Mouse (Mus musculus) spleen, postnatal 10 days (tissue): ENCODE data around the gene Cnn2.
A peak's percentile ranks its signal among the peaks of the same experiment; 100 is the strongest.
"Not testable (repeated sequence)": the region's sequence is repeated elsewhere in the genome, so short reads cannot be mapped to it uniquely, and the experiment has no call there.

ENCODE experiments used
- DNase-seq, 2 experiments: peaks; one replicate each; pipeline ENCODE4 v3.0.0; 2021 to 2022; ENCODE audit warnings: low spot score in 2 of 2

Cnn2 gene

GRCm38 (mm10) chr10:80036832-80037231 lies 48.4 kb downstream of the Cnn2 start:
- DNase-seq: no peak

GRCm38 (mm10) chr10:80039559-80039979 lies 51.2 kb downstream of the Cnn2 start, which contains the start of gene Polr2e:
TSS of gene Polr2e (minus strand) at chr10:80039795.
- peak; percentile 96 for DNase-seq

DNA sequence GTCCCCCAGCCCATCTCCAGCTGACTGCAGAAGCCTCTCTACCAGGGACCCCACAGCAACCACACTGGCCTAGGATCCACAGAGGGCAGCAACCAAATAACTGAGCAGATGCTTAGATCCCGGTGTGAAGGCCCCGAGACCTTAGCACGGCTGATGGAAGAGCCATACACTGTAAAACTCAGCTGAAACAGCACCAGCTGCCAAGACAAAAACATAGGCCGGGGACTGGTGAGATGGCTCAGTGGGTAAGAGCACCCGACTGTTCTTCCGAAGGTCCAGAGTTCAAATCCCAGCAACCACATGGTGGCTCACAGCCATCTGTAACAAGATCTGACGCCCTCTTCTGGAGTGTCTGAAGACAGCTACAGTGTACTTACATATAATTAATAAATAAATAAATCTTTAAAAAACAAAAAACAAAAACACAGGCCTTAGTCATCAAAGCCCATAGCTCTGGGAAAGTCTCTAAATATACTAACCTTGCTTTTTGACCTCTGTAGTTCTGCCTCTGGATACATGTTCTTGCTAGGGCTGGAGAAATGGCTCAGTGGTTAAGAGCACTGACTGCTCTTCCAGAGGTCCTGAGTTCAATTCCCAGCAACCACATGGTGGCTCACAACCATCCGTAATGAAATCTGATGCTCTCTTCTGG lies 53.2 kb downstream of the Cnn2 start:
- DNase-seq: not testable (repeated sequence)

- DNase-seq: no peak
Measured at GRCm38 (mm10) chr10:80044087-80044486, 55.7 kb downstream of the Cnn2 start.

DNA sequence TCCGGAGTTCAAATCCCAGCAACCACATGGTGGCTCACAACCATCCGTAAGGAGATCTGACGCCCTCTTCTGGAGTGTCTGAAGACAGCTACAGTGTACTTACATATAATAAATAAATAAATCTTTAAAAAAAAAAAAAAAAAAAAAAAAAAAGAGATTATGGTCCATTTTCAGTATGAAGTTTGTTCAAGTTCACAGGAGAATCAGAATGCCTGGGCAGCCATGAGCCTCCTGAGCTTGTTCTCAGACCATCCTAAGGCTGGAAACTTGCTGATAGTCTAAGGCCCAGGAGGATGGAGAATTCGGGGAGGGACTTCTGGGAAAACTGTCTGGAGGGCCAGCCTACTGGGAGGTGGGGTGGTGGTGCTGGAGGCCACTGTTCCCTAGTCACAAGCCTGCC lies 57.0 kb downstream of the Cnn2 start:
- not testable (repeated sequence) for DNase-seq
